Mouse (Mus musculus): ENCODE data around the gene Fgfr1op. TPM values are rescaled to one million over a fixed set of nuclear protein-coding genes. Genes with fewer than 3 reads are reported as not detected.

The Fgfr1op gene
- total and polyA plus RNA-seq, 2 experiments from 2014 or later: 8.3 to 16.1 TPM

- Histone ChIP-seq H3K4me2 (ENCODE audit: low read depth, low read length) (no peak overlapping the region), H3K36me3 (replicated peaks; ENCODE audit: control insufficient read depth, insufficient read depth, low read length) (no peaks in the 10 kb centered on the region), H3K9ac (replicated peaks; ENCODE audit: low read depth, low read length) (no peak overlapping the region), H3K27me3 (ENCODE audit: control insufficient read depth, insufficient read depth, low read length) (no peaks in the 10 kb centered on the region), H3K4me1 (ENCODE audit: control insufficient read depth, insufficient read depth) (no peaks in the 10 kb centered on the region), H3K27ac (ENCODE audit: low read depth) (no peak overlapping the region), H3K4me3 (ENCODE audit: low read depth, low read length) (no peak overlapping the region), H3K9me3 (replicated peaks; ENCODE audit: control insufficient read depth, low read length) (no peaks in the 10 kb centered on the region)
- TF ChIP-seq CTCF (IDR thresholded peaks at IDR 0.05; ENCODE audit: low read depth) (no peak), EP300 (IDR thresholded peaks at IDR 0.05; ENCODE audit: low read depth) (no peak)
- DNase-seq (ENCODE audit: low spot score) (no peak), ATAC-seq (ENCODE audit: insufficient read depth, low read depth) (no peak)
- 70% methylated on average over 3 of the region's 3 CpGs for WGBS
Observed at GRCm38 (mm10) chr17:8239561-8239960, 74.3 kb downstream of the Fgfr1op start.

GRCm38 (mm10) chr17:8240517-8240916 is 75.2 kb downstream of the Fgfr1op start:
- Histone ChIP-seq H3K4me2 (ENCODE audit: low read depth, low read length) (no peak overlapping the region), H3K27ac (ENCODE audit: low read depth) (no peak overlapping the region), H3K9ac (replicated peaks; ENCODE audit: low read depth, low read length) (no peak overlapping the region), H3K4me1 (ENCODE audit: control insufficient read depth, insufficient read depth) (no peaks in the 10 kb centered on the region), H3K27me3 (ENCODE audit: control insufficient read depth, insufficient read depth, low read length) (no peaks in the 10 kb centered on the region), H3K9me3 (replicated peaks; ENCODE audit: control insufficient read depth, low read length) (no peaks in the 10 kb centered on the region), H3K36me3 (replicated peaks; ENCODE audit: control insufficient read depth, insufficient read depth, low read length) (no peaks in the 10 kb centered on the region), H3K4me3 (ENCODE audit: low read depth, low read length) (no peak overlapping the region)
- ATAC-seq (ENCODE audit: insufficient read depth, low read depth): no peak
- DNase-seq (ENCODE audit: low spot score): no peak
- TF ChIP-seq CTCF (IDR thresholded peaks at IDR 0.05; ENCODE audit: low read depth) (no peak), EP300 (IDR thresholded peaks at IDR 0.05; ENCODE audit: low read depth) (no peak)
- 64% methylated on average over 4 of the region's 4 CpGs for WGBS

- ATAC-seq (ENCODE audit: insufficient read depth, low read depth): no peak
- Histone ChIP-seq H3K9me3 (replicated peaks; ENCODE audit: control insufficient read depth, low read length) (no peaks in the 10 kb centered on the region), H3K36me3 (replicated peaks; ENCODE audit: control insufficient read depth, insufficient read depth, low read length) (no peaks in the 10 kb centered on the region), H3K4me1 (ENCODE audit: control insufficient read depth, insufficient read depth) (no peaks in the 10 kb centered on the region), H3K4me2 (ENCODE audit: low read depth, low read length) (no peak overlapping the region), H3K4me3 (ENCODE audit: low read depth, low read length) (no peak overlapping the region), H3K27me3 (ENCODE audit: control insufficient read depth, insufficient read depth, low read length) (no peaks in the 10 kb centered on the region), H3K27ac (ENCODE audit: low read depth) (no peak overlapping the region), H3K9ac (replicated peaks; ENCODE audit: low read depth, low read length) (no peak overlapping the region)
- DNase-seq (ENCODE audit: low spot score): no peak
- no peak for TF ChIP-seq EP300 (IDR thresholded peaks at IDR 0.05; ENCODE audit: low read depth)
- TF ChIP-seq CTCF (IDR thresholded peaks at IDR 0.05; ENCODE audit: low read depth): no peak
- 73% methylated on average over 12 of the region's 12 CpGs for WGBS
Observed at GRCm38 (mm10) chr17:8241645-8242044, 76.3 kb downstream of the Fgfr1op start.

- no peaks in the 10 kb centered on the region for H3K36me3 ChIP-seq (replicated peaks; ENCODE audit: control insufficient read depth, insufficient read depth, low read length)
- no peak overlapping the region for H3K9ac ChIP-seq (replicated peaks; ENCODE audit: low read depth, low read length)
- H3K4me1 ChIP-seq (ENCODE audit: control insufficient read depth, insufficient read depth): no peaks in the 10 kb centered on the region
- no peak overlapping the region for H3K27ac ChIP-seq (ENCODE audit: low read depth)
- no peak for DNase-seq (ENCODE audit: low spot score)
- no peaks in the 10 kb centered on the region for H3K9me3 ChIP-seq (replicated peaks; ENCODE audit: control insufficient read depth, low read length)
- ATAC-seq (ENCODE audit: insufficient read depth, low read depth): no peak
- 82% methylated on average over 11 of the region's 11 CpGs for WGBS
- TF ChIP-seq EP300 (IDR thresholded peaks at IDR 0.05; ENCODE audit: low read depth): no peak
- no peak for TF ChIP-seq CTCF (IDR thresholded peaks at IDR 0.05; ENCODE audit: low read depth)
- no peaks in the 10 kb centered on the region for H3K27me3 ChIP-seq (ENCODE audit: control insufficient read depth, insufficient read depth, low read length)
- no peak overlapping the region for H3K4me2 ChIP-seq (ENCODE audit: low read depth, low read length)
- H3K4me3 ChIP-seq (ENCODE audit: low read depth, low read length): no peak overlapping the region
Observed at GRCm38 (mm10) chr17:8242186-8242585, 76.9 kb downstream of the Fgfr1op start.

- Histone ChIP-seq H3K27ac (ENCODE audit: low read depth) (no peak overlapping the region), H3K9ac (replicated peaks; ENCODE audit: low read depth, low read length) (no peak overlapping the region), H3K9me3 (replicated peaks; ENCODE audit: control insufficient read depth, low read length) (no peaks in the 10 kb centered on the region), H3K4me3 (ENCODE audit: low read depth, low read length) (no peak overlapping the region), H3K4me2 (ENCODE audit: low read depth, low read length) (no peak overlapping the region), H3K36me3 (replicated peaks; ENCODE audit: control insufficient read depth, insufficient read depth, low read length) (no peaks in the 10 kb centered on the region), H3K4me1 (ENCODE audit: control insufficient read depth, insufficient read depth) (no peaks in the 10 kb centered on the region), H3K27me3 (ENCODE audit: control insufficient read depth, insufficient read depth, low read length) (no peaks in the 10 kb centered on the region; the same call in 1 of the 2 replicates)
- no peak for TF ChIP-seq CTCF (IDR thresholded peaks at IDR 0.05; ENCODE audit: low read depth)
- no peak for TF ChIP-seq EP300 (IDR thresholded peaks at IDR 0.05; ENCODE audit: low read depth)
- no peak for DNase-seq (ENCODE audit: low spot score)
- ATAC-seq (ENCODE audit: insufficient read depth, low read depth): no peak
- WGBS: 72% methylated on average over 2 of the region's 2 CpGs
Observed at GRCm38 (mm10) chr17:8244124-8244523, 78.8 kb downstream of the Fgfr1op start.

GRCm38 (mm10) chr17:8246102-8246754 is 80.9 kb downstream of the Fgfr1op start:
- Histone ChIP-seq H3K36me3 (replicated peaks; ENCODE audit: control insufficient read depth, insufficient read depth, low read length) (no peaks in the 10 kb centered on the region), H3K27ac (ENCODE audit: low read depth) (no peak overlapping the region), H3K4me2 (ENCODE audit: low read depth, low read length) (no peak overlapping the region), H3K9ac (replicated peaks; ENCODE audit: low read depth, low read length) (no peak overlapping the region), H3K27me3 (ENCODE audit: control insufficient read depth, insufficient read depth, low read length) (no peaks in the 10 kb centered on the region; the same call in none of the 2 replicates), H3K4me1 (ENCODE audit: control insufficient read depth, insufficient read depth) (no peaks in the 10 kb centered on the region), H3K4me3 (ENCODE audit: low read depth, low read length) (no peak overlapping the region), H3K9me3 (replicated peaks; ENCODE audit: control insufficient read depth, low read length) (no peaks in the 10 kb centered on the region)
- TF ChIP-seq EP300 (IDR thresholded peaks at IDR 0.05; ENCODE audit: low read depth) (no peak), CTCF (IDR thresholded peaks at IDR 0.05; ENCODE audit: low read depth) (no peak)
- ATAC-seq (ENCODE audit: insufficient read depth, low read depth) (no peak), DNase-seq (ENCODE audit: low spot score) (no peak)
- WGBS: 79% methylated on average over 4 of the region's 4 CpGs

Other genes with a start within 250 kb of the Fgfr1op start
- 1.4 and 3.3 TPM in 2 replicates for gene Tagap, start 239.5 kb upstream of the Fgfr1op start, total RNA-seq (2014; rRNA removed; ENCODE audit: low replicate concordance)
- 0.15 and 0.26 TPM in 2 replicates for gene Tagap, start 239.5 kb upstream of the Fgfr1op start, polyA plus RNA-seq (2015; fragmentation: Nextera tagmentation; extraction: Ambion mirVana)
- 42.6 and 57.2 TPM in 2 replicates for gene Rsph3a, start 219.9 kb upstream of the Fgfr1op start, total RNA-seq (2014; rRNA removed; ENCODE audit: low replicate concordance)
- gene Rsph3a, start 219.9 kb upstream of the Fgfr1op start, polyA plus RNA-seq (2015; fragmentation: Nextera tagmentation; extraction: Ambion mirVana): 76.5 and 82.9 TPM in 2 replicates
- gene Gm49673, start 17.7 kb upstream of the Fgfr1op start, total RNA-seq (2014; rRNA removed; ENCODE audit: low replicate concordance): 6.4 TPM in 1 of 2 replicates, not detected in the other
- gene Gm49673, start 17.7 kb upstream of the Fgfr1op start, polyA plus RNA-seq (2015; fragmentation: Nextera tagmentation; extraction: Ambion mirVana): 0.04 TPM in 1 of 2 replicates, not detected in the other
- gene Rnaset2a, start 17.4 kb upstream of the Fgfr1op start, total RNA-seq (2014; rRNA removed; ENCODE audit: low replicate concordance): 24.1 and 49.8 TPM in 2 replicates
- gene Rnaset2a, start 17.4 kb upstream of the Fgfr1op start, polyA plus RNA-seq (2015; fragmentation: Nextera tagmentation; extraction: Ambion mirVana): 49.5 and 51.8 TPM in 2 replicates
- gene Ccr6, start 70.5 kb downstream of the Fgfr1op start, total RNA-seq (2014; rRNA removed; ENCODE audit: low replicate concordance): not detected in 2 replicates
- not detected in 2 replicates for gene Ccr6, start 70.5 kb downstream of the Fgfr1op start, polyA plus RNA-seq (2015; fragmentation: Nextera tagmentation; extraction: Ambion mirVana)
- 878 and 986 TPM in 2 replicates for gene Mpc1, start 117.4 kb downstream of the Fgfr1op start, total RNA-seq (2014; rRNA removed; ENCODE audit: low replicate concordance)
- gene Mpc1, start 117.4 kb downstream of the Fgfr1op start, polyA plus RNA-seq (2015; fragmentation: Nextera tagmentation; extraction: Ambion mirVana): 744 and 806 TPM in 2 replicates
- 29.2 and 68.5 TPM in 2 replicates for gene Sft2d1, start 145.6 kb downstream of the Fgfr1op start, total RNA-seq (2014; rRNA removed; ENCODE audit: low replicate concordance)
- gene Sft2d1, start 145.6 kb downstream of the Fgfr1op start, polyA plus RNA-seq (2015; fragmentation: Nextera tagmentation; extraction: Ambion mirVana): 54.4 and 57.3 TPM in 2 replicates
- gene Prr18, start 172.0 kb downstream of the Fgfr1op start, total RNA-seq (2014; rRNA removed; ENCODE audit: low replicate concordance): not detected in 2 replicates
- gene Prr18, start 172.0 kb downstream of the Fgfr1op start, polyA plus RNA-seq (2015; fragmentation: Nextera tagmentation; extraction: Ambion mirVana): 0.10 TPM in 1 of 2 replicates, not detected in the other
- 0.19 and 2.1 TPM in 2 replicates for gene T2, start 190.5 kb downstream of the Fgfr1op start, total RNA-seq (2014; rRNA removed; ENCODE audit: low replicate concordance)
- gene T2, start 190.5 kb downstream of the Fgfr1op start, polyA plus RNA-seq (2015; fragmentation: Nextera tagmentation; extraction: Ambion mirVana): 3.7 and 4.0 TPM in 2 replicates

All from heart, postnatal 0 days (tissue).